Mouse (Mus musculus) heart, adult 2 months (tissue): ENCODE measurements around the gene Pax3. TPM values are rescaled to one million over a fixed set of nuclear protein-coding genes. Genes with fewer than 3 reads are reported as not detected.
A peak's percentile ranks its signal among the peaks of the same experiment; 100 is the strongest.

ENCODE experiments used
- DNase-seq, 2 experiments: peaks; one replicate each; pipeline ENCODE4 v3.0.0; 2021
- H3K27ac ChIP-seq: fragments of 200-600 bp; 2 replicates; pipeline ENCODE4 v1.8.1; 2022
- H3K27me3 ChIP-seq: fragments of 200-500 bp; 2 replicates; pipeline ENCODE4 v1.6.1; 2012; ENCODE audit warnings: mild to moderate bottlenecking, low read length, inconsistent platforms, mixed read lengths; ENCODE audit not compliant: control insufficient read depth, insufficient read depth
- H3K36me3 ChIP-seq: fragments of 200-500 bp; 2 replicates; pipeline ENCODE4 v1.6.1; 2012; ENCODE audit warnings: low read length, inconsistent platforms; ENCODE audit not compliant: control insufficient read depth, insufficient read depth
- H3K4me1 ChIP-seq: fragments of 200-500 bp; 2 replicates; pipeline ENCODE4 v1.6.1; 2011; ENCODE audit warnings: low read length; ENCODE audit not compliant: control insufficient read depth, insufficient read depth
- H3K4me3 ChIP-seq: fragments of 200-600 bp; 2 replicates; pipeline ENCODE4 v1.8.1; 2022
- H3K79me2 ChIP-seq: fragments of 200-500 bp; replicated peaks from 2 replicates; pipeline ENCODE4 v1.6.1; 2012; ENCODE audit warnings: mild to moderate bottlenecking, inconsistent platforms, low read length, moderate library complexity, mixed read lengths; ENCODE audit not compliant: control insufficient read depth, insufficient read depth
- H3K9ac ChIP-seq: fragments of 200-500 bp; 2 replicates; pipeline ENCODE4 v1.6.1; 2012; ENCODE audit warnings: low read depth, mild to moderate bottlenecking, control low read depth, inconsistent platforms, low read length, mixed read lengths
- CTCF ChIP-seq: fragments of 200-600 bp; IDR thresholded peaks from 2 replicates; pipeline ENCODE4 v1.8.1; 2022; ENCODE audit warnings: antibody characterized with exemption, mild to moderate bottlenecking, moderate library complexity
- EP300 ChIP-seq: fragments of 200-500 bp; IDR thresholded peaks from 2 replicates; pipeline ENCODE4 v1.6.1; 2011; ENCODE audit warnings: low read depth, low read length, control low read depth; ENCODE audit not compliant: insufficient read depth
- POLR2A ChIP-seq: fragments of 200-500 bp; IDR thresholded peaks from 2 replicates; pipeline ENCODE4 v1.6.1; 2011; ENCODE audit warnings: mild to moderate bottlenecking, low read depth, low read length, control low read depth; ENCODE audit not compliant: insufficient read depth
- WGBS: fragments of 180-500 bp; shearing (Covaris S2); methylation state at CpG from one replicate; pipeline ENCODE4 v1.1.7; 2018; 5-methylcytosine and 5-hydroxymethylcytosine counted together
- intact Hi-C: fragments of 180-260 bp; cut with DNase I; formaldehyde crosslinking; loops from one replicate; pipeline ENCODE4 v1.15.1; 2025
- polyA plus RNA-seq: library from polyadenylated mRNA; depleted of rRNA; stranded (reverse); fragments of >200 nt; gene quantifications from 2 replicates; pipeline ENCODE4 v1.2.3, GENCODE M21; 2012
- total RNA-seq, 2 experiments: library from RNA; stranded (reverse); gene quantifications; 2 replicates each; pipeline ENCODE4 v1.2.3; 2021

Gene Pax3
- total and polyA plus RNA-seq, 3 experiments = 0.08 TPM; not detected in 2

DNA sequence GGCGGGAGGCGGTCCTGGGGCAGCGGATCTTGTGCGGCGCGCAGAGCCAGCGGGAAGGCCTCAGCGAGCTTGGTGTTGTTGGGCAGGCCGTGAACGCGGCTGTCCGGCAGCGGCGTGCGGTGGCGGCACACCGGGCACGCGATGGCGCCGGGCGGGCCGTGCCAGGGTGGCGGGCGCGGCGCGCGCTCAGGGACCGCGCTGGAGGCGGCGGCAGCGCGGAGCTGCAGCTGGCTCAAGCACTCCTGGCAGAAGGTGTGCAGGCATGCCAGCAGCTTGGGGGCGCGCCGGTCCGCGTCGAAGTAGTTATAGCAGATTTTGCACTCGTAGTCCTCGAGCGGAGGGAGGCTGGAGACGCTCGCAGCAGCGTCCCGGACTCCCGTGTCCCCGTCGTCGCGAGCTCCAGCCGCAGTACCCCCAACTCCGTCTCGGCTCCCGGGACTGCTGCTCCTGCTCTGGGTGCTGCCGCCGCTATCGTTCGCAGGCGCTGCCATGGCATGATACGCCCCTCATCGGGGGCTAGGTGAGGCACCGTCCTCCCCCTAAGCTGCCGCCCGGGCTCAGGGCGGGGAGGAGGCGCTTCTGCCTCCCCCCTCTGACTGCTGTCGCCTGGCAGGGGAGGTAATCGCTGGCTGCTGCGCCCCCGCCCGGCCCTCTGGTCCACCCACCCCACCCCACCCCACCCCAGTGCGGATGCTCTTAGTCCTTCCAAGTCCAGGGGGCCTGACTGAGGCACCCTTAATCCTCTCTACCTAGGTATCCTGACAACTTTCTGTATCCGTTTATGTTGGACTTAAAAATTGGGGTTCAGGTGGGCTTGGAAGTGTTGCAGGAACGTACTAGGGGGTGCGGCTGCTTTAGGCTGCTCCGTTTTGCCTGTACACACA is 20.5 kb upstream of the Pax3 start:
- Histone ChIP-seq H3K27ac (no peak overlapping the region), H3K27me3 (peaks cover 26% of the 10 kb centered on the region), H3K4me3 (peak overlapping the region; percentile 22; the same call in 1 of the 2 replicates), H3K4me1 (no peaks in the 10 kb centered on the region), H3K79me2 (no peaks in the 10 kb centered on the region), H3K36me3 (no peaks in the 10 kb centered on the region), H3K9ac (peak overlapping the region; percentile 38; the same call in 1 of the 2 replicates)
- 2% methylated on average over 76 of the region's 79 CpGs for WGBS
- peak in 1 of 2 experiments; percentile 22 for DNase-seq
- intact Hi-C loops = loop anchor here (2.0 to 10.0 kb wide), 3 partner anchors 201 to 239 kb away; no protein-coding TSS in a partner anchor
- TF ChIP-seq CTCF = peak; percentile 39
- TF ChIP-seq EP300 = no peak
- TF ChIP-seq POLR2A = no peak

DNA sequence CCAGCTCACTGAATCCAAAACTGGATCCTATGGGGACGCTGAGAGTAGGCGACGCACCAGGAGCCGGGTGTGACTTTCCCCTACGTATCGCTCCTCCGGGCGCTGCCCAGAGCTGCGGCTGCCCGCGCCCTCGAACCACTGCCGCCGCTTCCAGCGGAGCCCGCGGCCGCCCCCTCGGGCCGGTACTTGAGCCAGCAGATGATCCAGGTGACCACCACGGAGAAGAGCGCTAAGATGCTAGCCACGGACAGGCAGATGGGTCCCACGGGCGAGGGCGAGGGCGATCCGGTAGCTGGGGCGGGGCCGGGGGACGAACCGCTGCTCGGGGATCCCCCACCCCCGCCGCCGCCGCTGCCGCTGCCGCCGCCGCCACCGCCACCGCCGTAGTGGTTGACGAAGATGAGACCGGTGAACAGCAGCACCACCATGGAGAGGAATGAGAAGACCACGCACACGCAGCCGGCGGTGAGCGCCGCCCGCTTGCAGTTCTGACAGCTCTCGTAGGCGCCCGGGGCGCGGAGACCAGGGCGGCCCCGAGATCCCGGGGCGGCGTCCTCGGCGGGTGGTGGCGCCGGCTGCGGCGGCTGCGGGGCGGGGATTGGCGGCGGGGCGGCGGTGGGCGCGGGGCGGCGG is 19.7 kb upstream of the Pax3 start:
- H3K27ac ChIP-seq = no peak overlapping the region
- DNase-seq = no peak
- no peaks in the 10 kb centered on the region for H3K36me3 ChIP-seq
- H3K4me1 ChIP-seq = no peaks in the 10 kb centered on the region
- H3K4me3 ChIP-seq = peak overlapping the region; percentile 20; the same call in 1 of the 2 replicates
- no peaks in the 10 kb centered on the region for H3K79me2 ChIP-seq
- TF ChIP-seq CTCF (no peak), EP300 (no peak), POLR2A (no peak)
- no peak overlapping the region; the same call in 1 of the 2 replicates for H3K9ac ChIP-seq
- H3K27me3 ChIP-seq = peaks cover 26% of the 10 kb centered on the region
- intact Hi-C loops = loop anchor here (2.0 to 10.0 kb wide), 3 partner anchors 202 to 238 kb away; no protein-coding TSS in a partner anchor
- WGBS = 2% methylated on average over 70 of the region's 79 CpGs

DNA sequence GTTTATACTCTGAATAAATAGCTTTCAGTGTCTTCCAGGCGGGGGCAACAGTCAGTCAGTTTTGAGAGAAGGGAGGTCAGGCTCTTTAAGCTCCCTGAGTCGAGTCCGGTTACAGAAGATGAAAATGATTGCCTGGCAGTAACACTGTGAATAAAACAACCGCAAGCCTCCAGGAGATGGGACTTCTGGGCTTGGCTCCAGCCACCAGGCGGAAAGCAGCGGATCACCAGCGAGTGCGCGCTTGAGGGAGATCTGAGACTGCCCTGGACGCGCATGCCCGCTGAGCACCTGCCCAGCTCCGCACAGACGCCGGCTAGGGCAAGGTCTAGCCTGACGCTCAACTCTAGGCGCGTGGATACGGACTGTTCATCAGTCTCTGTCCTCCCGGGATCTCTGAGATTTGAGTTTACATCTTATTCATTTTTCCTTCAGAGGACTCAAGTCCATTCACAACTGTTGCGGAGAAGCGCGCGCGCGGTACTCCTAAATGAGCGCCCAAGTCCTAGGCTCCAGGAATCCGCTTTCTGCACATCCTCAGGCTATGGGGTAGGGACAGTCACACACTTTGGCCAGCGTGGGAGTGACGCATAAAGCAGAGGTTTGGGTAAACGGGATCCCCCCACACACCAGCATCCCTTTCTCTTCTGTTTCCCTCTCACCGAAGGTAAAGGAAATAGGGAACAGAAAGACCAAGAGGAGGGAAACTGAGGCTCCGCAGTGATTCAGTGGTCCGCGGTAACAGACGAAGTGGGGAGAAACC is 19.0 kb upstream of the Pax3 start:
- intact Hi-C loops = loop anchor here (2.0 to 10.0 kb wide), 3 partner anchors 203 to 239 kb away; no protein-coding TSS in a partner anchor
- Histone ChIP-seq H3K79me2 (no peaks in the 10 kb centered on the region), H3K4me1 (no peaks in the 10 kb centered on the region), H3K9ac (no peak overlapping the region), H3K36me3 (no peaks in the 10 kb centered on the region), H3K4me3 (0 out of 2 replicates have a peak overlapping the region, but pooled peaks have one; percentile 14), H3K27ac (no peak overlapping the region), H3K27me3 (peaks cover 26% of the 10 kb centered on the region)
- TF ChIP-seq POLR2A (no peak), EP300 (no peak), CTCF (no peak; the same call in 1 of the 2 replicates)
- DNase-seq = peak in 1 of 2 experiments; percentile 14
- 3% methylated on average over 36 of the region's 36 CpGs for WGBS

DNA sequence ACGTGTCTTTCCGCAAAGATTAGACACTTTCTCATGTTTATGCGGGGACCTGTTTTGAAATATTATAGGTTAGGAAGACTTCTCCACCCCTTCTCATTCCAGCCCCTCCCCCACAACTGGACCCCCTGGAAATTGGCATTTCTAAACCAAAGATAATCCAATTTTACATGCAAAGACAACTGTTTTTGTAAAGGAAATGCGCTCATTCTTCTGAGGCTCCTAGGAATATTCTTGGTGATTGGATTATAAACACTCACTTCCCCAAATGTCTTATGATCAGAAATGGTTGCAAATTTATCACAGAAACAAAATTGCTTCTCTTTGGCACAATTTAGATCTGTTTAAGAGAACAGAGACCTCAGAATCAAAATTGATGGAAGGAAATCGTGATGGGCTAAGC is 14.1 kb upstream of the Pax3 start:
- DNase-seq = no peak
- Histone ChIP-seq H3K9ac (no peak overlapping the region), H3K79me2 (no peaks in the 10 kb centered on the region), H3K36me3 (no peaks in the 10 kb centered on the region), H3K27me3 (peaks cover 16% of the 10 kb centered on the region), H3K4me3 (no peak overlapping the region), H3K27ac (no peak overlapping the region), H3K4me1 (no peaks in the 10 kb centered on the region)
- WGBS = 16% methylated on average over 5 of the region's 5 CpGs
- TF ChIP-seq EP300 (no peak), POLR2A (no peak), CTCF (no peak)
- intact Hi-C loops = loop anchor here (10.0 kb wide), 1 partner anchor 244 kb away; no protein-coding TSS in a partner anchor

DNA sequence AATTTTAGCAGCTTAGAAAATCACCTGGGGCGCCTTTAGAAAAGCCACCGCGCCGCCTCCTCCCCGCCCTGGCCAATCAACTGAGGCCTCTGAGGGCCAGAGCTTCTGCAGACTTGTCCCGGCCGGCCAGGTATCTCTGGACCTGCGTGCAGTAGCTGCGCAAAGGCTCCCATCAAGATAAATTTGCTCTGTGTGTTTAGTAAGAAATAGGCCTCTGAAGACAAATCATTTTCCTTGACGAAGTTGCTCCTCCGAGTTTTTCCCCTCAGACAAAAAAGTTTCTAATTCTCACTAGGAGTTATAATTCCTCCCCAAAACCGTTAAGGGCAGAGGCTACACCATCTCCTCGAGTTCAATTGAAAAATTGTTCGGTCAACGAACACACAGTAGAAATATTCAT is 13.6 kb upstream of the Pax3 start:
- intact Hi-C loops = loop anchor here (10.0 kb wide), 1 partner anchor 244 kb away; no protein-coding TSS in a partner anchor
- 5% methylated on average over 15 of the region's 15 CpGs for WGBS
- Histone ChIP-seq H3K27me3 (peaks cover 16% of the 10 kb centered on the region), H3K9ac (no peak overlapping the region), H3K4me3 (no peak overlapping the region), H3K36me3 (no peaks in the 10 kb centered on the region), H3K27ac (no peak overlapping the region), H3K4me1 (no peaks in the 10 kb centered on the region), H3K79me2 (no peaks in the 10 kb centered on the region)
- TF ChIP-seq POLR2A = no peak
- TF ChIP-seq CTCF = no peak
- TF ChIP-seq EP300 = no peak
- no peak for DNase-seq
